Mouse (Mus musculus): ENCODE results near the gene Ptprt.

DNA sequence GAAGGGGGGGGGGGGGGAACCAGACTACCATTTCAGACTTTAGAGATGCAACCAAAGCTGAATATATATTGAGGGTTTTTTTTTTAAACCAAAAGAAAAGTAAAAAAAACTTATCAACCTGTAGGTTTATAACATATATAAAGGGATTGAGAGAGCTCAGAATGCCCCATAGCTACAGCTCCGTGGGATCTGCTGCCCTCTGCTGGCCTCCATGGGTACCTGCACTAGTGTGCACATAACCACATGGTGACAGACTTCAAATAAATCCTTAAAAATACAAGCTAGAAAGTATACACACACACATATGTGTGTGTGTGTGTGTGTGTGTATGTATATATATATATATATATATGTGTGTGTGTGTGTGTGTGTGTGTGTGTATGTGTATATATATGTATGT, 148.9 kb downstream of the Ptprt start:
- no peak for TF ChIP-seq POLR2A (IDR thresholded peaks at IDR 0.05; ENCODE audit: extremely low read depth, insufficient read depth, low read length)
- peak; percentile 27 for TF ChIP-seq CTCF (IDR thresholded peaks at IDR 0.05; ENCODE audit: low read depth, low read length)
